Mouse (Mus musculus): ENCODE measurements around the gene Sec16a.

The Sec16a gene

DNA sequence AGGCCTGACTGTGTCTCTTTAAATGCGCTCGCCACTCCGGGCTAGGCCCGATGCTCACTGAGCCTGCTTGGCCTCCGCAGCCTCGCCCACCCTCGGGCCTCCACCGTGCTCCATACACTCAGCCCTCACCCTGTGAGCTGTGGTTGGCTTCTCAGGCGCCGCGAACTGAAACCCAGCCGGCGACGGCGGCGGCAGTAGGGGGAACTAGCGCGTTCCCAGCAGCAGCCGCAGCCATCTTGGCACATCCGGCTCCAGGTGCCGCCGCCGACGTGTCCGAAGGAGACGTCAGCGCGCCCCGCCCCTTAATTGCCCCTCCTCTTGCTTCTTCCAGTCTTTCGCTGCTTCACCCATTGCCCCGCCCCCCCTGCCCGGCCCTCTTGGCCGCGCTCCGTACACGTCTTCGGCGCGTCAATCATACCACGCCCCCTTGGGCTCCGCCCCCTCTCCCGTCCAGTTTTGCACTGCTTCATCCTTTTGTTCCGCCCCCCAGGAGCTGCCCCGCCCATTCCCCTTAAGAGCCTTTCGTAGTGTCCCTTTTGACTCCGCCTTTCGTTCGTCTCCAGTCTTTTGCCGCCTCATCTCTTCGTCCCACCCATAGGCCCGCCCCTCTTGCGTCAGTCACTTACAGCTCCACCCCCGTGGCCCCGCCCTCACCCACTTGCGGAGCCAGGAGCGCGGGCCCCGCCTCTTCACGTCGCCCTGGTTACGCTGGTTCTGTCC, at the start of gene Sec16a:
Gene Sec16a, minus strand, starts transcription at position 271 of the 720 bp plus-strand sequence.
- peak; percentile 100 for DNase-seq (ENCODE audit: low spot score)

DNA sequence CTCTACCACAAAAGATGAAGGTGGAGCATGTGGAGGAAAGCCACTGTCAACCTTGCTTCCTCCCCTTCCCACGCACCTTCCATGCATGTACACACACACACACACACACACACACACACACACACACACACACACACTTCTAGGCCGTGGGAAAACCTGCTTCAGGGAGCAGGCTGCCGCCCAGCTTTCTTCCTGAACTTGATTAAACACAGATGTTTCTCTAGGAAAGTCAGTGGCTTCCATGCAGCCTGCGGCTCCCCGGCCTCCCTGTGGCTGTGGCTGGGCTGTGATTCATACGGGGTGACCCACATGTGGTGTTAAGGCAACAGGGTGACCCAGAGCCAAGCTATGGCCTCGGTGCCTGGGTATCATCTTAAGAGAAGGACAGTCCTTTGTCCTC, 49.4 kb upstream of the Sec16a start:
- DNase-seq (ENCODE audit: low spot score), result no peak

DNA sequence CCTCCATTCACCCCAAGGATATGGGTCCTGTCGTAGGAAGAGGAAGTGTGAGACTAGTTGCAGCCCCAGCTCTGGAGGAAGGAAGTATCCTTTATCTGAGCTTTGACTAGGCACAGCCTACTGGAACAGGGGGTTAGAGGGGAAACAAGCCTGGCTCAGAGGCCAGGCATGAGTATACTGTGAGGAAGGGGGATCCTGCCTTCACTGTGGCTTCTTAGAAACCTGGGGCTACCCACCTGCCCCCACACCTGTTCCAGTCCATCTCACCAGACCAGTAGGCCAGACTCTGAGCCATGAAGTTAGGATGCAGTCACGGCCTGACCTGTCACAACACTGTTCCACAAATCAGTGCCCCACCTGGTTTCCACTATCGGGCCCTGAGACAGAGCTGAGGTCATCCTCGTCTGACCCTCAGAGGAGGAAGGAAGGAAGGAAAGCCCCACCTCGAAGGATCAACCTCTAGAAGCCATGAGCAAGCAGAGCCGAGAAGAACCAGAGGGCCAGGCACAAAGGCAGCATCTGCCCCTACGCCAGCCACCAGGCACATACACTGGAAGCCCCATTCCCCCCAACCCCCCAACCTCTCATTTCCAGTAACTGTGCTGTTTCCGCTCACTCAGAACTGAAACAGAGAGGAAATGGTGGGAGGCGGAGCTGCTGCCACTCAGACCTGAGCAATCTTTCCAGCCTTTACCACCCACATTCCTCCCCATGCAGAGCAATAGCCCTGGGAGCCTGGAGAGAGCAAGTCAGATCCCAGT, 48.2 kb upstream of the Sec16a start:
- no peak for DNase-seq (ENCODE audit: low spot score)

DNA sequence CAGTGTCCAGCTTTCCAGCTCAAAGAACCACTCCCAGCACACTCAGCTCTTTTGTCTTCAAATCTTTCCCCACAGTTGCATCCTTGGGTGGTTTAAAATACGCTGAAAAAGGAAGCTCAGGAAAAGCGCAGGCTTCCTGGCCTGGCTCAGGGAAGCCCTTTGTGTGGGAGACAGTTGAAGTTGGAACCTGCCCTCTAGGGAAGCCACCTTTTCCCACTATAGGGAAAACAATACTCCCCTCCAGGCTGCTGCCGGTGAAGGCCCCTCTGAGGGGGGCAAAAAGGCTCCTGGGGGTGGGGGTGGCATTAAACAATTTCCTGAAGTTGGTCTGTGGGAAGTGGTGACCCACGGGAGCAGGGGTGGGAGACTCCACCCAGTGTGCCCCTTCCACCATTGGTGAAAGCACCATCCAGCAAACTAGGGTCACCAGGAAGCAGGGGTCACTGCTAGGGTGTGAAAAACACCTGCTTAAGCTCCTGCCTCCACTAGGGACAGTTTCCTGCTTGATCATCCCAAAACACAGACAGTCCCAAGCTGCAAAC, 45.8 kb upstream of the Sec16a start:
- no peak for DNase-seq (ENCODE audit: low spot score)

DNA sequence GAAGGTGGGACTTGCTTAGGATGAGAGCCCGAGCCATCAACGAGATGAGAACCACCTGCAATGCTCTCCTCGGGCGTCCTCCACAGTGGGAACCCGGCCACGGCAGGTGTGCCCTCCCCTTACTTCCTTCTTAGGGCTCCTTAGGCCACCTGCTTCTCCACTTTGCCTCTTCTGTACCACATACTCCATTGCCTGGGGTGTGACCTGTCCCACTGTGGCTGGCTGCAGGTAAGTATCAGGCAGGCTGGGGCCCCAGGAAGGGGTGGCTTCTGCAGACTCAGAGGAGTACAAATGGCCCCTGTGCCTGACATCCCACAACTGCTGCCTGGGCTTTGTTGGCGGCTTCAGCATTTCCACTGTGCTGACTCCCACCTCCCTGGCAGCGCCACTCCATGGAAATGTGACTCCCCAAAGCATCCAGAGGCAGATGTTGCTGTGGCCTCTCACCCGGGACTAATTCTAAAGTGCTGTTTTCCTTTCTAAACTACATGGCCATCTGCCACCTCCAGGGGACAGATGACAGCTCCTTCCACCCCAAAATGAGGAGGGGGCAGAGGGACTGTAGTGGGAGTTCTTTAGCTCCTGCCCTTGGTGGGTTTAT, 43.6 kb upstream of the Sec16a start:
- no peak for DNase-seq (ENCODE audit: low spot score)

DNA sequence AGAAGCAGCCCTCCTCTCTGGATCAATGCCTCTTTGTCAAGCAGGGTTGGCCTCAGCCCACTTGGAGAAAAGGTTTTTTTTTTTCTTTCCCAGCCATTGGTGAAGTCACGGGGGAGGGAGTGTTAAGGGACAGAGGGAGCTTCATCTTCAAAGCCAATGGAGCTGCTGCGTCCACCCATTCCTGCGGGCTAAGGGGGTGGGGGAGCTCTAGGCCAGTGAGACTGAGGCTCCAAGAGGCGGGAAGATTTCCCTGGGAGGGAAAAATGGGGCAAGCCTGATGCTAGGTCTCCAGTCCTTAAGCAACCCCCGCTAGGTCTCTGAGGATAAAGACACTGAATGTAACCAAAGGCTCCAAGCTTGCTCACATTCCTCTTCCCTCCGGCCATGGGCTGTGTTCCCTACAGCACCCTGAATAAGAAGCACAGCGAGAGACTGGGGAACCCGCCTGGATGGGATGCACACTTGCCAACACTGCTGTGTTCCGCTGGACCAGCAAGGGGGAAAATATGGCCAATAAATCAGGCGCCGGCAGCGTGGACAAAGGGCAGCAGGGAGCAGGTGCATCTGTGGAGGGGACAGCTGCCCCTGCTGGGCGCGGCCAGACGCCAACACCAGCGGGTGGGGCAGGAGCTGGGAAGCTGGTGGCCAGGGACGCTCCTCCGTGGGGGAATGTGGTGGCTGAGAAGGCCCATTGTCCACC, 42.5 kb upstream of the Sec16a start:
- DNase-seq (ENCODE audit: low spot score), result peak; percentile 63

DNA sequence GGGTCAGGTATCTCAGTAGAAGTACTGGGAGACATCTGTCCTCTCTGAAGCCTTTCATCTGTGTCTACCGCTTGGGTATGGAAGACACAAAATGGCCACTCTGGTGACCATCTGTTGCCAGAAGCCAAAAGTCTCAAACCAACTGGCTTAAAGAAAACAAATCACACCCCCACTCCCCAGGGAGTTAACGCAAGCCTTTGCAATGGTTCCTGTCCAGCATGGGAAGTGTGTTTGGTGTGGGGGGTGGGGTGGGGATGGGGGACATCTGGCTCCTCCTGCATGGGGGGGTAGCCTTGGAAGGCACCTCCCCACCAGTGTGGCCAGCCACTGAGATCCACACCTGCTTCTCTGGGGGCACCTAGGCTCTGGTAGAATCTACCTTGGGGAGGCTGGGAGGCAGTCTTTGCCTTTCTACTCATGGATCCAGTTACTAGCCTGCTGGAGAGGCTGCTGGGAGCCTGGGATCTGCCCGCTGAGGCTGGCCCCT, 41.9 kb upstream of the Sec16a start:
- DNase-seq (ENCODE audit: low spot score), result no peak

DNA sequence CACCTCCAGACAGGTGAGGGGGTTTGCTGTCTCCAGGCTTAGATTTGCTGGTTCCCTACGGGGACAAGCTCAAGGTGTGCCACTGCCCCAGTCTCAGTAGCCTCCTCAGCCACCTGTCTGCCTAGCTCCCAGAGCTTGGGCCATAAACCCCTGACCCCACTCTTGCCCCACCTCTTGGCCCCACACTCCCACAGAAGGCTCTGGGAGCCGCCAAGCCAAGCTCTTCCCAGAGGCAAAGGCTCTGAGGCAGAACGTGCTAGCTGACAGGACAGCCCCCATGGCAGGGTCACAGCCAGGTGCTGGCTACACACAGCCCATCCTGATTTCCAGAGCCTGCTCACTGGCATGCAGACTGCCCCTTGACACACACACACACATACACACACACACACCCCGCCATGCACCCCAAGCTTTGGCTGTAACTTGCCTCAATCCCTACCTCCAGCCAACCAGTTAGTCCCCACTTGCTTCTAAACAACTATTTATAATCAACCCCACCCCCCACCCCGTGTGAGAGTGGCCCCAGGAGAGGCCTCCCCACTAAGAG, 41.3 kb upstream of the Sec16a start:
- no peak for DNase-seq (ENCODE audit: low spot score)

DNA sequence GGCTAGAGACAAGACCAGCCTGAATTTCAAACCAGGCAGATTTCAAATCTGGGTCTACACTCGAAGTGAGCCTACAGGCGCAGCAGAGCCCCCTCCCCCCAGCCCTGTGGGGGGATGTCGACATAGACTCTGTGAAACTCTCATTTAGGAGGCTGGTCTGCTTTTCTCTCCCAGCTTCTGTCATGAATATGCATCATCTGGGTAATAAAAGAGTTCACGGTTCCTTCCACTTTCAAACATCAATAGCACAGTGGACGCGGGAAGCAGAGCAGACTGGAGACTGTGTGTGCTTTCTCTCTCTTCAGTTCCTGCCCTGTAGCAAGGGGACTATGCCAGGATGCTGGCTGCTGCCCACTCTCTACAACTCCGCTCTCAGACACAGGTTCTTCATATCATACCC, 40.7 kb upstream of the Sec16a start:
- DNase-seq (ENCODE audit: low spot score), result no peak

DNA sequence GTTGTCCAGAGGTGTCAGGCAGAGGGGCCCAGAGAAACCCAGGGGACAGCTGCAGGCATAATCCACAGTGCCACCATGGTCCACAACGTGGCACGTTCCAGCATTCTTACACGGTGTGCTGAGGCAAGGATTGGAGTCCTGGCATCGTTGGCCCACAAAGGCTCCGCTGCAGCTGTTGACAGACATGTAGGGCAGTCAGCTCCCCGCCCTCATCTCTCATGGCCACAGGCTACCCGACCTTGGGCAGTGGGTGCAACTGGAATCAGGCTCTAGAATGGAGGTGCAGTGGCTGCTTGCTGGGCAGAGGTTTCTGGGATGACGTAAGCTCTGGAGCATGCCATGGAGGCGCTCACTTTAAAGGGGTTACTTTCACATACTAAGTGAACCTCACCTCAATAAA, 40.3 kb upstream of the Sec16a start:
- DNase-seq (ENCODE audit: low spot score), result no peak

DNA sequence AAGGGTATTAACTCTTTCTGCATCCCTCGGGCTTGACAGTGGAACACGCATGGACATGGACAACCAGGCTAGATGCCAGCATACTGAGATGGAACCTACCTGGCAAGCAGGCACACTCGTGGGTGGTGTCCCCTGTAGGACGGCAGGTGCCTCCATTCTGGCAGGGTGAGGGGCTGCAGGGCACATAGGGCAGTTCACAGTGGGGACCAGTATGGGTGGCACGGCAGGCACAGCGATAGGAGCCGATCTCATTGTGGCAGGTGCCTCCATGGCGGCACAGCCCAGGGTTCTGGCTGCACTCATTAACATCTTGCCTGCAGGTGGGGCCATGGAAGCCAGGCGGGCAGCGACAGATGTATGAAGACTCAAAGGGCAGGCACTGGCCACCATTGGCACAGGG, 39.2 kb upstream of the Sec16a start:
- DNase-seq (ENCODE audit: low spot score), result no peak

DNA sequence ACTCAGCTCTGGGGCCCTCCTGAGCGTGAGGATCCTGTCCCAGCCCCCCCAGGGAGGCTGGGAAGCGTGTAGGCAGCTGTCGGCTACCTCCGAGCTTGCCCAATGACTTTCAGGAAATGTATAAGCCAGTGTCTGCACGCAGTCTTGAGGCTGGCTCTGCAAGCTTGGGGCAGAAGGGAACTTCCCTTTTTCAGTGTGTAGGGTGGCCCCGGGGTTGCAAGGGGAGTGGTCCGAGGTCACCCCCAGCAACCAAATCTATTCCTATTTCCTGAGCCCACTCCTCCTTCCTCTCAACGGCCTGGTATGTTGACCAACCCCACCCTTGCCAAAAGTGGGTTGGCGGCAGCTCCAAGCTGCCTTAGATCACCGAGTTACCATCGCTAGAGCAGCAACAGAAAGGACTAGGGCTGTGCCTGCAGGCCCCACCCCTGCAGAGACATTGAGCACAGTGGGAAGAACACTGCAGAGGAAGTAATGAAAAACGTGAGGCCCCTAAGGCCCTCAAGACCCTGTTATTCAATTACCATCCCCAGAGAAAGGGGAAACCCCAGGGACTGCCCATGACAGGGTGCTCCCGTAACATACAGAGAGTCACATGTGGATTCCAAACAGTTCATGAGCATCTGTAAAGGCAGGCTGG, 38.3 kb upstream of the Sec16a start:
- DNase-seq (ENCODE audit: low spot score), result no peak

DNA sequence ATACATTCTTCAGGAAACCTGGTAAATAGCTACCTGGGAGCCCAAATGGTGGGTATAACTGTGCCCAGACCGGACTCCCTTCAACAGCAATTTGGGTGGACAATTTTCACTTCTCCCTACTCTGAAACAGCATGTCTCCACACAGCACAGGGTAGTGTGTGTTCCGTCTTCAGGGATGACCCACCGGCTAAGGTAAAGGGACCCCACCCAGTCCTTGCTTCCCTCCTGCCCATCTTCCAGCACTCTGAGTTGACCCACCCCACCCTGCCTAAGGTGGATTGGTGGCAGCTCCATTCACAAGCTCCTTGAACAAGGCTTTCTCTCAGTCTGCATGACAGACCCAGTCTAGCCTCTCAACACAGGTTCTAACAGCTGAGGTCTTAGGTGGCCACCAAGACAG, 37.8 kb upstream of the Sec16a start:
- no peak for DNase-seq (ENCODE audit: low spot score)

DNA sequence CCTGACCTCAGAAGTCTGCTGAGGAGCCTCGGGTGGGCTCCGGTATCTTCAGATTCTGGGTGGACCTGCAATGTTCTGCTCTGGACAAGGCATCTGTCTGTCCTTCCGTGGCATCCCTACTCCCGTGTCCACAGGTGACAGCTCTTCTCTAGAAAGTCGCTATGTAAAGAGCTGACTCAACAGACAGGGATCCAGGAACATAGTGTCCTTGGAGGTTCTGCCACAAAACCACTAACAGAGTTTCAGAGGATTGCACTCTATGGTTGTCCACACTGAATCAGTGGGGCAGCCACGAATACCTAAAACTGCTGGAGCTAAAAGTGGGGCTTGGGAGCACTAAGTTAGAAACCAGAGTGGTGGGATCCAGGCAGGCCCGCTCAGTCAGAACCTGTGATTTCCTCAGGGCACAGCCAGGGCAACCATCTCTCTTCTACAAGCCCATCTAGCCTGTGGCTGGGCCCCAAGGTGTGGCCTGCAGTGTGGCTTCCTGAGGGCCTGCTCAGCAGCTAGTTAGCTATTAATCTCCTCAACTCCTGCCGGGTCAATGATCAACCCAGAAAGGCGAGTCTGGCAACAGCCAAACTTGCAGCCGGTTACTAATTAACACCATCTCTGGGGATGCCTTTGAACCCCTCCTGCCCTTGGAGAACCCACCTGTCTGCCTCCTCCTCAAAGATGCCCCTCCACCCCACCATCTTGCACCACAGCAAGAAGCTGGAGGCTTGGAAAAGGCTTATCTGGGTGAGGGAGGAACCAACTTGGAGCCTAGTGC, 36.9 kb upstream of the Sec16a start:
- DNase-seq (ENCODE audit: low spot score), result no peak

DNA sequence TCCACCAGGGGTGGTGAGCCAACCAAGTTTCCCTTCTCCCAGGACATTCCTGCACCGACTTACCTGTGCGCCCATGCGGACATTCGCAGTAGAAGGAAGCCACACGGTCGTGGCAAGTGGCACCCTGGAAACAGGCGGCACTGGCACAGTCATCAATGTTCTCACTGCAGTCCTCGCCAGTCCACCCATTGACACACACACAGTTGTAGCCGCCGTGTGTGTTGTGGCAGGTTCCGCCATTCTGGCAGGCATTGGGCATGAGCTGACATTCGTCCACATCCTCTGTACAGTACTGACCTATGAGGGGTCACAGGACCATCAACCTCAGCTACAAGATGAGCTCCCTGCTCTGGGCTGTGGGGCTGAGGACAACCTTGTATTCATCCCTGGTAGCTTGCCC, 35.9 kb upstream of the Sec16a start:
- DNase-seq (ENCODE audit: low spot score), result no peak

DNA sequence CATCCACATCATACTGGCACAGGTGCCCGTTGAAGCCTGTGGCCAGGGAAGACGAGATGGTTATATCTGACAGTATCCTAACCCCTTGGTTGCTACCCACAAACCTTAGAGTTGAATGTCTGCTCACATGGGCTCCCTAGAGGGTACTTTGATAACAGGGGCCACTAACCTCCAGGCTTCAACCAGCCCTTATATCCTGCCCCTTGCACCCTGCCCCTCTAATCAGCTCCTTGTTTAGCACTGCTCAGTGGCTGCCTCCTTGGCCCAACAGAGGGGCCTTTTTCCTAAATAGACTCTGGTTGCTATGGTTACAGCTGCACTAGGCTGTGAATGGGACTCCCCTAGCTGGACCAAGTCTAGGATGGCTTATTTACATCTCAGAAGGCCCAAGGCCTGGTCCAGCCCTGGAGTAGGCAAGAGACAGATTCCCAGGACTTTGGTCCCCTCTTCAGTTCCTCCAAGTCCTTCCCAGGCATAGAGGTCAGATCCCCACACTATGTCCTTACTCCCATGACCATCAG, 33.7 kb upstream of the Sec16a start:
- DNase-seq (ENCODE audit: low spot score), result no peak

DNA sequence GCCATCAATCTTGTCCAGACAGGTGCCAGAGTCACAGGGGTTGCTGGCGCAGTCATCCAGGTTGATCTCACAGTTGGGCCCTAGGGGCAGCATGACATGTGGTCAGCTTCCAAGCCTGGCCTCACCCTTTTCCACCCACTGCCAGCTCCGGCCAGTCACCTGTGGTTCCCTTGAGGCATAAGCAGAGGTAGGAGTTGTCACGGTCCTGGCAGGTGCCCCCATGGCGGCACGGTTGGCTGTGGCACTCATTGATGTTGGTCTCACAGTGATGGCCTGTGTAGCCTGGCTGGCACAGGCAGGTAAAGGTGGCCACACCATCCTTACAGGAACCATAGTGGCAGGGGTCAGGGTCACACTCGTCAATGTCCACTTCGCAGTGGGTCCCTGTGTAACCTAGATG, 32.9 kb upstream of the Sec16a start:
- no peak for DNase-seq (ENCODE audit: low spot score)

DNA sequence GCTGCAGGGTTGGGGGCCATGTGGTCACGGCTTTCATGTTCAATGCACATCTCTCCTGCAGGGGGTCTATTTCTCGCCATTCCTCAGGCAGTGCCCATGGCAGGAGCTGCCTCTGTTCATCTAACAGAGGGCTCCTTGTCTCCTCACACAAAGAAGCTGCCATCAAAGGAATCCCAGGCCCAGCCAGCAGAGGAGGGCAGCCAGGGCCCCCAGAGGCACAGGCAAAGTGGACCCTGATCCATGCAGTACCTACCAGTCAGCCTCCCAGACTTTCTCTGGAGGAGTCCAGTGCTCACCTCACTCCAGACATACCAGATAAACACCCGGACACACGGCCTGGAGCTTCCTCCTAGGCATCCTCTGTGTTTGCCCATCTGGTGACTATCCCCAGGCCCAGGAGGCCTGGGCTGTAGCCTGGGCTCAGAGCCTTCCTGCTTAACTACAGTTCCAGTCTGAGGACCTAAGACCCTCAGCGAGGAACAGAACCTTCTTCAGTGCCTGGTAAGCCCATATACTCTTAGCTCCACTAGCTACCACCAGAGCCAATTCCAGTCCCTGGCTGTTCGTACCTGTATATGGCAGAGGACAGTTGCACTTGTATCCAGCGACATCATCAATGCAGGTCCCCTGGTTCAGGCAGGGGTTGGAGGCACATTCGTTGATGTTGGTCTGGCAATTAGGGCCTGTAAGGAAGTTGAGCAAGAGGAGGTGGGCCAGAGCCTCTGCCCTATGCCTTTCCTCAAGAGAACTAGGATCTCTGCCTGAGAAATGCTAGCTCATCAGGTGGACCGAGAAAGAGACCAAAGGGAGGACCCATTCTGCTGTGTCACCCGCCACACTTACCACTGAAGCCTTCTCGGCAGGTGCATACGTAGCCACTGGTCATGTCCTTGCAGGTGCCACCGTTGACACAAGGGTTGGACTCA, 30.8 kb upstream of the Sec16a start:
- DNase-seq (ENCODE audit: low spot score), result no peak

DNA sequence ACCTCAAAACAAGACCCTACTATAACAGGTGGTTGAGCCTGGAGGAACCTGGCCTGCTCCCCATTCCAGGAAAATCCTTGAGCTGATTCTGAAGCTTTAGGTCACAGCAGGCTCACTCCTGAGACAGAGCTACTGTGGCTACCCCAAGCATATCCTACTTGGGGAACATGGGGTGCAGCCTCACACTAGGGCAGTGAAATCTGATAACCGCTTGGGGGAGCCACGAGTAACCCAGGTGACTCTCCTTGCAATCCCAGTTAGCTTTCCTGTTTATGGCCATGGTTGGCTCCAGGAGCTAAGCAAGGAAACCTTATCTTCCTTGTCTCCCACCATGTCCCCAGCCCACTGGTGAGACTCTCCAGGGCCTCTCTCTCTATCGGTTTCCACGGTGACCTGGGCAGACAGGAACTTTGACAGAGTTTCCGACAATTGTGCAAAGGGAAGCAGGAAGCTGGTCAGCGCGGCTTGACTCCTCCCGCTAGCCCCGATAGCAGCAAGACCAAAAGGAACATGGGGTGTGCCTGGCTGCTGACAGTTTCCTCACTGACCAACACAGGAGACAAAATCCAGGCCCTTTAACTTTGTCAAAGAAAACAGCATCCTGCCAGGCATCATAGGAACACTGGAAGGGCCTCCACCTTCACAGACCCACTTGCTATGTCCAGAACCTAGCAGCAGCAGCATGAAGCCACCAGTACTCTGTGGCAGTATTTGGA, 29.9 kb upstream of the Sec16a start:
- no peak for DNase-seq (ENCODE audit: low spot score)
